Mouse (Mus musculus) lung, adult 2 months (tissue): ENCODE results near the gene Armh3.

Experiments used
- CTCF ChIP-seq: fragments of 200-500 bp; IDR thresholded peaks from 2 replicates; pipeline ENCODE4 v1.5.1; 2011; ENCODE audit warnings: mild to moderate bottlenecking, low read length, control low read depth; ENCODE audit not compliant: insufficient read depth
- POLR2A ChIP-seq: fragments of 200-500 bp; IDR thresholded peaks from 2 replicates; pipeline ENCODE4 v1.6.1; 2011; ENCODE audit warnings: low read depth, mild to moderate bottlenecking, control low read depth, low read length, borderline replicate concordance; ENCODE audit errors: extremely low read depth

DNA sequence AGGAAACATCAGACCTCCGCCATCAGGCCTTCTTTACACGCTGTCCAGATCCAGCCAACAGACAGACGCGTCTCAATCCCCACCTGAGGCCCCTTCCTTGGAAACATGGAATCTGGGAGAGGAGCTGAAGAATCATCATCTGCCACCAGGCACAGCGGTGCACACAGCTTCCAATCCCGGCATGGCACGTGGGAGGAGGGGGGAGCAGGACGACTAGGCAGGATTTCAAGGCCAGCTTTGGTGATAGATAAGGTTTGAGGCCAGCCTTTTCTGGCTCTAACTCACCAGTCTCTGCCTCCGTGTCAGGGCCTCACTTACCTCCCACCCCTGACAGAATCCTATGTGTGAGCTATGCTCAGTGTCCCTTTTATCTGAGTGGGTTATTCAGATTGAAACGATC, 162.8 kb downstream of the Armh3 start:
- TF ChIP-seq POLR2A (no peak), CTCF (no peak)
